Mouse (Mus musculus) neural tube, embryonic 12.5 days (tissue): Measurements from ENCODE around the gene Wwox. TPM values are rescaled to one million over a fixed set of nuclear protein-coding genes. Genes with fewer than 3 reads are reported as not detected.

ENCODE experiments used
- ATAC-seq: fragments of 200-750 bp; cut with Nextera tagmentation; 2 replicates; pipeline ENCODE4 v1.8.0; 2017; ENCODE audit warnings: low read depth, mild to moderate bottlenecking, moderate TSS enrichment, moderate library complexity; ENCODE audit not compliant: low FRiP score
- H3K27ac ChIP-seq: fragments of 300-500 bp; sonication (generic); 2 replicates; pipeline ENCODE4 v1.5.1; 2016
- H3K27me3 ChIP-seq: fragments of 300-500 bp; sonication (generic); replicated peaks from 2 replicates; pipeline ENCODE4 v1.6.1; 2016; ENCODE audit warnings: mild to moderate bottlenecking
- H3K36me3 ChIP-seq: fragments of 300-500 bp; sonication (generic); 2 replicates; pipeline ENCODE4 v1.6.1; 2016; ENCODE audit warnings: mild to moderate bottlenecking
- H3K4me1 ChIP-seq: fragments of 300-500 bp; sonication (generic); 2 replicates; pipeline ENCODE4 v1.6.1; 2016
- H3K4me2 ChIP-seq: fragments of 300-500 bp; sonication (generic); replicated peaks from 2 replicates; pipeline ENCODE4 v1.6.1; 2016; ENCODE audit warnings: mild to moderate bottlenecking
- H3K4me3 ChIP-seq: fragments of 300-500 bp; sonication (generic); 2 replicates; pipeline ENCODE4 v1.5.1; 2016
- H3K9ac ChIP-seq: fragments of 300-500 bp; sonication (generic); 2 replicates; pipeline ENCODE4 v1.6.1; 2016; ENCODE audit warnings: mild to moderate bottlenecking
- H3K9me3 ChIP-seq: fragments of 300-500 bp; sonication (generic); 2 replicates; pipeline ENCODE4 v1.6.1; 2016; ENCODE audit warnings: mild to moderate bottlenecking
- WGBS: fragments of 180-500 bp; shearing (Covaris S2); methylation state at CpG from one replicate; pipeline ENCODE4 v1.1.7; 2016; 5-methylcytosine and 5-hydroxymethylcytosine counted together
- polyA plus RNA-seq: library from polyadenylated mRNA; unstranded; fragments of >200 nt; fragmentation: Nextera tagmentation; extraction: Ambion mirVana; gene quantifications from 2 replicates; pipeline ENCODE4 v1.2.1, GENCODE M21; 2016

Wwox gene
- polyA plus RNA-seq, 1 experiment from 2014 or later = 12.7 TPM

DNA sequence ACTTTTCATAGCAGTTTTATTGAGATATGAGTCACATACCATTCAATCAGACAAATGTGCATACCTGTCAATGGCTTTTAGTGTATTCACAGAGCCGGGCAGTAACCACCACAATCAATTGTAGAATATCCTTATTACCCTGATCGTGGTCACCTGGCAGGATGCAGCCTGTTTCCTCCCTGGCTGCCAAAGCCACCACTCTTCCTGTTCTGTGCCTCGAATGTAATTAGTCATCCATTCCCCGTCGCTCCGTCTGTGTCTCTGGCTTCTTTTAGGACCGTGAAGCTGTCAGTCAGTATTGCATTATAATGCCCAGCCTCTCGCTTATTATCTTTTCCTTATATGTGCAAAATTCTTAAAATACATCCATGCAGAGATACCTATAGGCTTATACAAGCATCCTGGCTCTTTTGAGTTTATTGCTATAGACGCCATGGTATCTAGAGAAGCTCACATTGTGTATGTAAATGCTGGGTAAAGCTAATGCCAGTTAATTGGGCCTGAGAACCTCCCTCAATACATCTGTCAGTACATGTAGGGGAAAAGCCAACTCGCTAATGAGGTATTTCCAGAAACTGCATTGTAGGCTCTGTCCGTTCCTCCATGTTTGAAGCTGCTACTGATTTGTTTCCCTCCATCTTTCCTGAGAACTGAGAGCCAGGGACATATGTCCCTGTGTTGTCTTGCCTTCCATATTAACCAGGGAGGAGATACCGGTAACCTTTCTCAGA lies 303.9 kb downstream of the Wwox start:
- Histone ChIP-seq H3K4me2 (no peak overlapping the region), H3K9me3 (peaks cover 6% of the 10 kb centered on the region), H3K27me3 (no peaks in the 10 kb centered on the region), H3K27ac (no peak overlapping the region), H3K9ac (no peak overlapping the region), H3K4me1 (peaks cover 3% of the 10 kb centered on the region; the same call in 1 of the 2 replicates), H3K36me3 (no peaks in the 10 kb centered on the region), H3K4me3 (no peak overlapping the region)
- no peak for ATAC-seq
- 79% methylated on average over 12 of the region's 12 CpGs for WGBS

DNA sequence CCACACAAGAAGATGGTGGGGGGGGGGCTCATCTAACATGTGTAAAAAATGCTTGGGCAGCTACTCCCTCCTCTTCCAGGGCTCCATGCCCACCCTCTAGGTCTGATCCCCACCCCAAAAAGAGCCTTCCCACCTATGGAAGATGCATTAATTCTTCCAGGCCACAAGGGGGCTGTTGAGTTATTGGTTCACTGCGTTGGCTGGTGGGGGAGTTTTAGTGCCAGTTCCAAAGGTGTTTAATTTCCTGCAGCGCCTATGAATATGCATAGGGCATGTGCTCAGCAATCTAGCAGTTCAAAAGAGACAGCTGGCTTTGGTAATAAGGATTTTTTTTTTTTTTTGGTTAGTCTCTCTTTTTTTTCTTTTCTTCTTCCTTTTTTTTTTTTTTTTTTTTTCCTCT lies 306.9 kb downstream of the Wwox start:
- 50% methylated on average over 2 of the region's 2 CpGs for WGBS
- Histone ChIP-seq H3K9ac (no peak overlapping the region), H3K27ac (no peak overlapping the region), H3K27me3 (no peaks in the 10 kb centered on the region), H3K4me2 (no peak overlapping the region), H3K9me3 (no peaks in the 10 kb centered on the region), H3K4me3 (no peak overlapping the region), H3K36me3 (no peaks in the 10 kb centered on the region), H3K4me1 (peaks cover 3% of the 10 kb centered on the region; the same call in 1 of the 2 replicates)
- ATAC-seq = no peak

DNA sequence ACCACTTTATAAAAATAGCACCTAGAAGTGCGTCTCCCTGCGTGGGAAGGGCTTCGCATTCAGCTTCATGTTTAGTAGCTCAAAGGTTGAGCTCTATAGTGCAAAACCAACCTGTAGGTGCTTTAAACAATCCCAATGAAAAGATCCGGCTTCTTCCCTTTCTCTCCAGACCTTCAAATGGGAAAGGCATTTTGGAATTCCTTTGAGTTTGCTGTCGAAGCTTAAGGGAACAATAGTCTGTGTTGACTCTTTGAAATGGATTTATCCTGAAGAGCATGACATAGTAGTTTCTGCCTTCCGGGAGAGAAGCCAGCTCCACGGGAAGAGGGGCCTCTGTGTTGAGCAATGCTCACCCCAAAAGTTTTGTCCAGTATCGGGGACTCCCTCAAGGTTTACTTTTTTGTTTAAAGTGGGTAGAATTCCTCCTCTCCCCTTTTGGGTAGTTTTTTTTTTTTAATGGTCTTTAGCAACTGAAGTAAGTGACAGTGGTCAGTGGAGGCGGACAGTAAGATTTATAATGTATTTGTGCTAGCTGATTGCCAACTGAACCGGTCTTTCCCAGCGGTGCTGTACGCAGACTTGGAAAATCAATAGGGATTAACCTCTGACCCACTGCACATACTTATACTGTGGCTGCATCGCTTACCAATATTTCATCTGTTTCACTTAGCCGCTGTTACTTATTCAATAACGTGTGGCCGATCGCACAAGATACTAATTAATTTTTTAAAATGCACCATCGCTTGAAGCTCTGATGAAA lies 312.1 kb downstream of the Wwox start:
- no peak for ATAC-seq
- Histone ChIP-seq H3K4me2 (no peak overlapping the region), H3K4me1 (0 out of 2 replicates have a peak, but pooled peaks cover 5% of the 10 kb centered on the region), H3K27me3 (no peaks in the 10 kb centered on the region), H3K27ac (no peak overlapping the region), H3K9me3 (no peaks in the 10 kb centered on the region), H3K4me3 (no peak overlapping the region), H3K36me3 (no peaks in the 10 kb centered on the region), H3K9ac (no peak overlapping the region)
- WGBS = 42% methylated on average over 18 of the region's 18 CpGs

DNA sequence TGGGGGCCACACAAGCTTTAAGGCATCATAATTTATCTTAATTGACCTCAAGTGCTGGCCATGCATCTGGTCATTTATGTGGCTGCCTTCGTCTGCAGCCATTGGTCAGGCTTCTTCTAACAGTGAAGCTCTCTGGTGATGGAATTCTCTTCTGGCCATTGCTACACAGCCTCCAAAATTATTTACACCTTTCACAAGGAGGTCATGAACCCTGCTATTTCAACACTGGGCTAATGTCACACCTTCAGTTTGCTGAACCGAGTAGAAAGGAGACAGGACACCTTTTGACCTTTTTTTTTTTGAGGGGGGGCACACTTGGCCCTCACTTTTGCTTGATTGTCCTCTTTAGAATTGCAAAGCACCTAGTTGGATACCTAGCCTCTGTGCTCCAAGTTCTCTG lies 320.2 kb downstream of the Wwox start:
- ATAC-seq = no peak
- H3K4me1 ChIP-seq = 0 out of 2 replicates have a peak, but pooled peaks cover under 1% of the 10 kb centered on the region
- H3K27me3 ChIP-seq = no peaks in the 10 kb centered on the region
- no peak overlapping the region for H3K4me2 ChIP-seq
- no peaks in the 10 kb centered on the region for H3K9me3 ChIP-seq
- H3K4me3 ChIP-seq = no peak overlapping the region
- H3K27ac ChIP-seq = no peak overlapping the region
- H3K9ac ChIP-seq = no peak overlapping the region
- WGBS = 61% methylated on average over 2 of the region's 2 CpGs
- no peaks in the 10 kb centered on the region for H3K36me3 ChIP-seq

DNA sequence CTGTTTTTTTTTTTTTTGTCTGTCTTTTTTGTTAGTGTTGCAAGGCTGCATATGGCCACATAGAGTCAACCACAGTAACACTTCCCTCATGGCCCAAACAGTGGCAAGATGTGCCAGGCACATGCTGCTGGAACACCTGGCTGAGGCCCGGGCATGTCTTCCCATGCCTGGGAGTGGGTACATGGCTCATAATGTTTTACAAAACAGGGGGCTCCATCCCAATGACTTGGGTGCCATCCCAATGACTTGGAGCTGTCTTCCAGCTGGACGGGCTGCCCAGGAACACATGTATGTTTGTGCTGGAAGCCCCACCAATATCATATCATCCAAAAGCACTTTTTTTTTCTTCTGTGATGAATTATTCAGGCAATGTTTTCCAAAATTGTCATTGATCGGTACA lies 329.1 kb downstream of the Wwox start:
- Histone ChIP-seq H3K9ac (no peak overlapping the region), H3K4me2 (no peak overlapping the region), H3K4me1 (peaks cover 23% of the 10 kb centered on the region), H3K36me3 (no peaks in the 10 kb centered on the region), H3K4me3 (no peak overlapping the region), H3K27ac (no peak overlapping the region), H3K27me3 (no peaks in the 10 kb centered on the region), H3K9me3 (no peaks in the 10 kb centered on the region)
- no peak for ATAC-seq
- 92% methylated on average over 3 of the region's 3 CpGs for WGBS

GRCm38 (mm10) chr8:114770856-114771776 lies 331.7 kb downstream of the Wwox start:
- 29% methylated on average over 31 of the region's 31 CpGs for WGBS
- Histone ChIP-seq H3K27ac (no peak overlapping the region), H3K4me3 (no peak overlapping the region; the same call in 1 of the 2 replicates), H3K27me3 (no peaks in the 10 kb centered on the region), H3K4me1 (peaks cover 26% of the 10 kb centered on the region), H3K36me3 (no peaks in the 10 kb centered on the region), H3K4me2 (peak overlapping the region; percentile 51), H3K9me3 (no peaks in the 10 kb centered on the region), H3K9ac (no peak overlapping the region)
- no peak for ATAC-seq

DNA sequence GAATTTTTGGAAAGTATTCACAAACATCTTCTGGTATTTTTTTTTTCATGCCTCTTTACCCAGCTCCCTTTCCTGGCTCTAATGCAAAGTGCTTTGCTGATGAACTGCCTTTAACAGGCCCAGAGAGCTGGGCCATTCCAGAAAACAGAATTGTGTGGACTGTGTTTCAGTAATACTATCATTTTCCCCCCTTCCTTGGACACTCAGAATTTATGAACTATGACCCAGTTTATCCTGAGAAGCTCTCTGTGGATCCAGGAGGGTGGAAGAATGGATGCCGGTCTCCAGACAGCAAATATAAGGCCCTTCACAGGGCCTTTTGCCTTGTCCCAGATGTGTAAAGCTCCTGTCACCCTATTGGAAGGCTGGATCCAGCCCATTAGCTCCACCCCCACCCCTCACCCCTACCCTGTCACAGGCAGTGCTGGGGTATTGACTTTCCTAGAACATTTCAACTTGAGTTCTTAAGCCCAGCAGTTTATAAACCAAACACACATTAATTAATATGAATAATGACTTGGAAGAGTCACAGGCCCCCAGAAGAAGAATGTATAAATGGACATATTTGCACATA lies 332.9 kb downstream of the Wwox start:
- Histone ChIP-seq H3K4me1 (peaks cover 27% of the 10 kb centered on the region), H3K36me3 (no peaks in the 10 kb centered on the region), H3K9ac (no peak overlapping the region), H3K4me3 (no peak overlapping the region), H3K9me3 (no peaks in the 10 kb centered on the region), H3K27ac (no peak overlapping the region), H3K27me3 (no peaks in the 10 kb centered on the region), H3K4me2 (no peak overlapping the region)
- 18% methylated on average over 1 of the region's 1 CpGs for WGBS
- ATAC-seq = no peak

DNA sequence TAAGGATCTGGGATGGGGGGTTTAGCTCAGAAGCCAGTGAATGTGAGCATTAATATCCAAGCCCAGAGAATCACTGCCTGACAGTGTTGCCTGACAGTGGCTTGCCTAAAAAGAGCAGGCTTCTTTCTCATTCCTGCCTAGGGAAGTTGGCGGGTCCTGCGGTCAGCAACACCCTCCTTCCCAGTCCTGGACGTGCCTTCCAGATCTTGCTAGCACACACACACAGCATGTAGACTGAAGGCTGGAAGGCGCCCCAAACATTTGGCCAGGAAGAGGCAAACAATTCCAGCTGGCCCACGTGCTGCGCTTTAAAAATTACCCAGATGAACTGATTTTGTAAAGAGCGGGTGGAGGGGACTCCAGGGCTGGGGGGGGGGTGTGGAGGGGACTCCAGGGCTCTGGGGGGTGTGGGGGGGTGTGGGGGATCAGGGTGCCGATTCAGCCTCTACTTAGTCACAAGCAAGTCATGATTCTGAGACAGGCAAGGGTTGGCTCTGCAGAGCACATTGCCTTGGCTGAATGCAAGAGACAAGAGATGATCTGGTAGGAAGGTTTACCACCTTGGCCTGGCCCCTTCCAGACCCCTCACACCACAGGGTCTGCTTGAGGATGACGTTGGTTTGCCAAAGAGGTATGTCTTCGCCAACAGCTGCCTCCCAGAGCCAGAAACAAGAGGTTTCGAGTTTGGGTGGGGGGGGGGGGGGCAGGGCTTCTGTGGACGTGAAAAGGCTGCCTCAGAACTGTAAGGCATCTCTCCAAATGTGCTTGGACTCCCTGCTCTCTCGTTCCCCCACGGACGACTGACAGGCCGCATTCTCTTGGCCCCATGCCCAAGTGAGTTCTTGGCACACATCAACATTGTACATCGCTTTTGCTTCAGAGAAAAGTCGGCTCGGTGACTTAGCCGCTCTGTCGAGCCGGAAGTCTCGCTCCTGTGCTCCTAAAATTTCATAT lies 334.3 kb downstream of the Wwox start:
- Histone ChIP-seq H3K4me3 (no peak overlapping the region), H3K9ac (no peak overlapping the region), H3K27ac (no peak overlapping the region), H3K27me3 (no peaks in the 10 kb centered on the region), H3K4me2 (no peak overlapping the region), H3K9me3 (no peaks in the 10 kb centered on the region), H3K36me3 (no peaks in the 10 kb centered on the region), H3K4me1 (peaks cover 40% of the 10 kb centered on the region)
- whole genome bisulfite sequencing = 61% methylated on average over 23 of the region's 23 CpGs
- no peak; the same call in 1 of the 2 replicates for ATAC-seq

GRCm38 (mm10) chr8:114774415-114774775 lies 334.9 kb downstream of the Wwox start:
- no peaks in the 10 kb centered on the region for H3K36me3 ChIP-seq
- no peak for ATAC-seq
- H3K4me3 ChIP-seq = no peak overlapping the region
- H3K4me2 ChIP-seq = no peak overlapping the region
- no peak overlapping the region for H3K27ac ChIP-seq
- no peaks in the 10 kb centered on the region for H3K9me3 ChIP-seq
- H3K4me1 ChIP-seq = peaks cover 41% of the 10 kb centered on the region
- no peaks in the 10 kb centered on the region for H3K27me3 ChIP-seq
- no peak overlapping the region for H3K9ac ChIP-seq
- WGBS = 87% methylated on average over 6 of the region's 6 CpGs

DNA sequence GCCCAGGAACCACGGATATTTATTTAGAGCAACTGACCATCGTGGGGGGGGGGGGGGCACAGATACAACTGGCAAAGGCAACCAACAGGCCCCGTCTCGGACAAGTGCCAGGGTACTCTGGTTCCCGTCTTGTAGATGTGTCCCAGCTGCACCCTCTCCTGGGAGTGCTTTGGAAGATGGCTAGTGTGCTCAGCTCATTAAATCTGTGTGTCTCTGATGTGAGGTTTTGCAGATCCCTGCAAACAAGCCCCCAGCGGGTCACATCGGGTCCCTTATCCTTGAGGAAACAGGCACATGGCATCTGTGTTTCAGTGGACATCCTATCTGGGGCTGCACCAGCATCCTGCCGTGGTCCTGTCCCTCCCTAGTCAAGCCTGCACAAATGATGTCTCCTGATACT lies 336.1 kb downstream of the Wwox start:
- no peak overlapping the region for H3K9ac ChIP-seq
- no peak overlapping the region for H3K4me3 ChIP-seq
- no peak overlapping the region for H3K27ac ChIP-seq
- H3K27me3 ChIP-seq = no peaks in the 10 kb centered on the region
- no peaks in the 10 kb centered on the region for H3K36me3 ChIP-seq
- 67% methylated on average over 8 of the region's 8 CpGs for WGBS
- H3K4me1 ChIP-seq = peaks cover 40% of the 10 kb centered on the region
- no peaks in the 10 kb centered on the region for H3K9me3 ChIP-seq
- H3K4me2 ChIP-seq = no peak overlapping the region
- no peak for ATAC-seq

DNA sequence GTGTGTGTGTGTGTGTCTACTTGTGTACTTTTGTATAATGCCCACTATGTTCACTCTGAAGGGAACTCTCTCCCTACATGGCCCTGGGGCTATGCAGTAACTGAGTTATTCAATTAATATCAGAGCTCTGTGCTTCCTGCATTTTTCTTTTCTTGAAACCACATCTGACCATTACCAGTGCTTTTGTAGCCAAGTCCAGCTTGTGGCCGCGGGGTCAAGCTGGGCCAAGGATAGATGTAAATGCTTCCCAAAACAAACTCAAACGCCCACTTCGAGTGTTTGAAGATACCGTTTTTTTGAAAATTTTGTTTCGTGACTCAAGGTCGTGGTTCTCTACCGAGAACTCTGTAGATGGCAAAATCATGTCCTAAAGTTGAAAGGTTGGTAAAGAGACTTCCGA lies 337.2 kb downstream of the Wwox start:
- H3K27me3 ChIP-seq = no peaks in the 10 kb centered on the region
- no peak overlapping the region for H3K4me3 ChIP-seq
- no peak overlapping the region for H3K4me2 ChIP-seq
- no peak overlapping the region for H3K9ac ChIP-seq
- H3K4me1 ChIP-seq = peaks cover 34% of the 10 kb centered on the region
- no peaks in the 10 kb centered on the region for H3K9me3 ChIP-seq
- no peak for ATAC-seq
- no peaks in the 10 kb centered on the region for H3K36me3 ChIP-seq
- 93% methylated on average over 9 of the region's 9 CpGs for WGBS
- no peak overlapping the region for H3K27ac ChIP-seq
